Mouse (Mus musculus): ENCODE results near the gene Elmod3.

Elmod3 gene

GRCm38 (mm10) chr6:72571826-72572225 lies 26.4 kb downstream of the Elmod3 start:
- in situ Hi-C loops (cut with MboI, MseI), result no loop called here

- in situ Hi-C loops (cut with MboI, MseI), result no loop called here
These were observed 27.4 kb downstream of the Elmod3 start for GRCm38 (mm10) chr6:72570644-72571397.

GRCm38 (mm10) chr6:72568736-72569135 lies 29.5 kb downstream of the Elmod3 start:
- in situ Hi-C loops (cut with MboI, MseI), result loop anchor here (5.0 kb wide), 1 partner anchor 36 kb away; no protein-coding TSS in a partner anchor

- in situ Hi-C loops (cut with MboI, MseI), result loop anchor here (5.0 kb wide), 1 partner anchor 35 kb away; no protein-coding TSS in a partner anchor
These were observed 30.7 kb downstream of the Elmod3 start for GRCm38 (mm10) chr6:72567508-72567907.

- in situ Hi-C loops (cut with MboI, MseI), result loop anchor here (5.0 kb wide), 1 partner anchor 34 kb away; no protein-coding TSS in a partner anchor
These were observed 32.2 kb downstream of the Elmod3 start for GRCm38 (mm10) chr6:72566044-72566443.

- in situ Hi-C loops (cut with MboI, MseI), result loop anchor here (5.0 kb wide), 1 partner anchor 33 kb away; no protein-coding TSS in a partner anchor
These were observed 32.7 kb downstream of the Elmod3 start for GRCm38 (mm10) chr6:72565506-72565905.

- in situ Hi-C loops (cut with MboI, MseI), result loop anchor here (5.0 kb wide), 1 partner anchor 136 kb away; no protein-coding TSS in a partner anchor
These were observed 35.3 kb downstream of the Elmod3 start for GRCm38 (mm10) chr6:72562894-72563293.

GRCm38 (mm10) chr6:72562486-72562885 lies 35.7 kb downstream of the Elmod3 start:
- in situ Hi-C loops (cut with MboI, MseI), result loop anchor here (5.0 kb wide), 1 partner anchor 135 kb away; no protein-coding TSS in a partner anchor

- in situ Hi-C loops (cut with MboI, MseI), result loop anchor here (5.0 kb wide), 1 partner anchor 134 kb away; no protein-coding TSS in a partner anchor
These were observed 37.4 kb downstream of the Elmod3 start for GRCm38 (mm10) chr6:72560801-72561200.

- in situ Hi-C loops (cut with MboI, MseI), result no loop called here
These were observed 45.2 kb downstream of the Elmod3 start for GRCm38 (mm10) chr6:72553079-72553412.

- in situ Hi-C loops (cut with MboI, MseI), result no loop called here
These were observed 45.8 kb downstream of the Elmod3 start for GRCm38 (mm10) chr6:72552171-72553078.

GRCm38 (mm10) chr6:72550503-72551100 lies 47.6 kb downstream of the Elmod3 start:
- in situ Hi-C loops (cut with MboI, MseI), result no loop called here

GRCm38 (mm10) chr6:72550025-72550424 lies 48.2 kb downstream of the Elmod3 start:
- in situ Hi-C loops (cut with MboI, MseI), result no loop called here

- in situ Hi-C loops (cut with MboI, MseI), result no loop called here
These were observed 49.1 kb downstream of the Elmod3 start for GRCm38 (mm10) chr6:72549041-72549580.

GRCm38 (mm10) chr6:72547862-72548261 lies 50.4 kb downstream of the Elmod3 start:
- in situ Hi-C loops (cut with MboI, MseI), result no loop called here

GRCm38 (mm10) chr6:72547121-72547520 lies 51.1 kb downstream of the Elmod3 start:
- in situ Hi-C loops (cut with MboI, MseI), result no loop called here

- in situ Hi-C loops (cut with MboI, MseI), result no loop called here
These were observed 52.8 kb downstream of the Elmod3 start for GRCm38 (mm10) chr6:72545377-72545776.

GRCm38 (mm10) chr6:72544283-72544987 lies 53.8 kb downstream of the Elmod3 start, which contains the start of gene Capg:
Gene Capg, plus strand, starts transcription at chr6:72544391.
- in situ Hi-C loops (cut with MboI, MseI), result no loop called here

GRCm38 (mm10) chr6:72543265-72543850 lies 54.9 kb downstream of the Elmod3 start:
- in situ Hi-C loops (cut with MboI, MseI), result no loop called here

GRCm38 (mm10) chr6:72538562-72539031 lies 59.6 kb downstream of the Elmod3 start:
- in situ Hi-C loops (cut with MboI, MseI), result loop anchor here (5.0 kb wide), 1 partner anchor 111 kb away; no protein-coding TSS in a partner anchor

Measured in T-helper 1 cell (primary cell).